Mouse (Mus musculus) midbrain, embryonic 13.5 days (tissue): ENCODE results near the gene Hba-a1. TPM values are rescaled to one million over a fixed set of nuclear protein-coding genes. Genes with fewer than 3 reads are reported as not detected.

ENCODE experiments used
- ATAC-seq: fragments of 200-750 bp; cut with Nextera tagmentation; 2 replicates; pipeline ENCODE4 v1.8.0; 2017; ENCODE audit warnings: mild to moderate bottlenecking, moderate TSS enrichment, moderate library complexity
- H3K27ac ChIP-seq: fragments of 300-500 bp; sonication (generic); 2 replicates; pipeline ENCODE4 v1.5.1; 2015; ENCODE audit warnings: inconsistent platforms, mild to moderate bottlenecking, moderate library complexity
- H3K27me3 ChIP-seq: fragments of 300-500 bp; sonication (generic); 2 replicates; pipeline ENCODE4 v1.6.1; 2015; ENCODE audit warnings: mild to moderate bottlenecking, inconsistent platforms
- H3K36me3 ChIP-seq: fragments of 300-500 bp; sonication (generic); 2 replicates; pipeline ENCODE4 v1.6.1; 2015; ENCODE audit warnings: mild to moderate bottlenecking, inconsistent platforms
- H3K4me1 ChIP-seq: fragments of 300-500 bp; sonication (generic); replicated peaks from 2 replicates; pipeline ENCODE4 v1.6.1; 2015; ENCODE audit warnings: inconsistent platforms
- H3K4me2 ChIP-seq: fragments of 300-500 bp; sonication (generic); replicated peaks from 2 replicates; pipeline ENCODE4 v1.6.1; 2015; ENCODE audit warnings: moderate library complexity, mild to moderate bottlenecking, inconsistent platforms
- H3K4me3 ChIP-seq: fragments of 300-500 bp; sonication (generic); replicated peaks from 2 replicates; pipeline ENCODE4 v1.5.1; 2015; ENCODE audit warnings: mild to moderate bottlenecking, inconsistent platforms
- H3K9ac ChIP-seq: fragments of 300-500 bp; sonication (generic); replicated peaks from 2 replicates; pipeline ENCODE4 v1.6.1; 2015; ENCODE audit warnings: mild to moderate bottlenecking, inconsistent platforms
- H3K9me3 ChIP-seq: fragments of 300-500 bp; sonication (generic); 2 replicates; pipeline ENCODE4 v1.6.1; 2016; ENCODE audit warnings: mild to moderate bottlenecking, inconsistent platforms
- WGBS: fragments of 180-500 bp; shearing (Covaris S2); methylation state at CpG from one replicate; pipeline ENCODE4 v1.1.7; 2015; 5-methylcytosine and 5-hydroxymethylcytosine counted together
- polyA plus RNA-seq: library from polyadenylated mRNA; unstranded; fragments of >200 nt; fragmentation: Nextera tagmentation; extraction: Ambion mirVana; gene quantifications from 2 replicates; pipeline ENCODE4 v1.2.1, GENCODE M21; 2015

Gene Hba-a1
- polyA plus RNA-seq, 1 experiment from 2014 or later, result 2,595 TPM

DNA sequence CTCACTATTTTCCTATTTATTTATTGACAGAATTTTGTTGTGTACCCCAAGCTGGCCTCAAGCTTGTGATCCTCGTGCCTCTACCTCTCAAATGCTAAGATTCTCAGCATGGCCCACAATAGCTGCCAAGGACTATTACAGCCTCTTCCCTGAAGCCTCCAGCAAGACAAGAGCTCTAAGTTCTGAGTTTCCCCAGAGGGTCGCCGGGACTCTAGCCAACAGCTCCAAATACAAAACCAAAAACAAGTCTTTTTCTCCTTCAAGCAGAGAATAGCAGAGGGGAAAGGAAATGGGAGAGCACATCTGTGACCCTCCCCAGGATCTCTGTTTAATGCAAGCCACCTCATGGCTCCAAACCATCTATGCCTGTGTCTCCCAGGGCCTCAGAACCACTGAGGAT, 39.2 kb upstream of the Hba-a1 start:
- Histone ChIP-seq H3K9me3 (no peaks in the 10 kb centered on the region), H3K4me2 (no peak overlapping the region), H3K27me3 (no peaks in the 10 kb centered on the region), H3K4me3 (no peak overlapping the region), H3K9ac (no peak overlapping the region; the same call in 1 of the 2 replicates), H3K36me3 (peaks cover 64% of the 10 kb centered on the region), H3K27ac (no peak overlapping the region), H3K4me1 (no peaks in the 10 kb centered on the region)
- WGBS, result 80% methylated on average over 3 of the region's 3 CpGs
- ATAC-seq, result no peak

DNA sequence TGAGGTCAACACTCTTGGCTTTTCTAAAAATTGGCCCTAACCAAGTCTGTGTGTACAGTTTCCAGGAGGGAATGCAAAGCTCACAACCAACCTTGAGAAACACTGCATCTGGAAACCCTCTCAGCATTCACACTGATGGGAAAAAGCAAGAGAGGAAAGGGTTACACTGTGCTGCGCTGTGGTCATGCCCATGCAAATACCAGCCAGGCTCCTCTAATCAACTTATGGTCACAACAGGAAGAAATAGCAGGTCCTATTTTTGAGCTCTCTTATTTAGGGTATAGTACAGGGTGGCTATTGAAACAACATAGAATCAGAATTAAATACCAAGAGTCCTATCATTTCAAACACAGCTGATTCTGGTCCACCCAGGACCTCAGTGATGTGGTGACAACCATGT, 38.7 kb upstream of the Hba-a1 start:
- Histone ChIP-seq H3K4me1 (no peaks in the 10 kb centered on the region), H3K9ac (no peak overlapping the region; the same call in 1 of the 2 replicates), H3K9me3 (no peaks in the 10 kb centered on the region), H3K27ac (no peak overlapping the region), H3K4me2 (no peak overlapping the region), H3K36me3 (peaks cover 65% of the 10 kb centered on the region), H3K27me3 (no peaks in the 10 kb centered on the region), H3K4me3 (no peak overlapping the region)
- 97% methylated on average over 1 of the region's 1 CpGs for WGBS
- no peak for ATAC-seq

DNA sequence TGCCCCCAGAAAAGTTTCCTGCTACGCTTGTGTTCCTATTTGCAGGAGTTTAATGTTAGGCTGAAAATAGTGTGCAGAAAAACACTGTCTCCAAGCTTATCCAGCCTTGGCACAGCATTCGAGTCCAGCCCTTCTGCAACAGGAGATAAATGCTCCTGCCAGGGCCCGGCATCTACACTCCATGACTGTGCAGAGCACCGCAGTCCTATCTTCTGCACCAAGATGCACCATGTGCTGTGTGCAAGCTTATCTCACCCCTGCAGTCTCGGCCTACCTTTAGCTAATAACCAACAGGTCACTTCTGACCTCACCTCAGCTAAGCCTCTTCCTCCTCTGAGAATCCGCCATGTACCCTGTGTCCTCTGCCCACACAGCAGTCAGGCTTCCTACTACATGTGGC, 37.7 kb upstream of the Hba-a1 start:
- ATAC-seq, result no peak
- WGBS, result 96% methylated on average over 6 of the region's 6 CpGs
- Histone ChIP-seq H3K36me3 (peaks cover 65% of the 10 kb centered on the region), H3K4me1 (no peaks in the 10 kb centered on the region), H3K9ac (no peak overlapping the region), H3K27ac (no peak overlapping the region), H3K9me3 (no peaks in the 10 kb centered on the region), H3K4me3 (no peak overlapping the region), H3K4me2 (no peak overlapping the region), H3K27me3 (no peaks in the 10 kb centered on the region)

DNA sequence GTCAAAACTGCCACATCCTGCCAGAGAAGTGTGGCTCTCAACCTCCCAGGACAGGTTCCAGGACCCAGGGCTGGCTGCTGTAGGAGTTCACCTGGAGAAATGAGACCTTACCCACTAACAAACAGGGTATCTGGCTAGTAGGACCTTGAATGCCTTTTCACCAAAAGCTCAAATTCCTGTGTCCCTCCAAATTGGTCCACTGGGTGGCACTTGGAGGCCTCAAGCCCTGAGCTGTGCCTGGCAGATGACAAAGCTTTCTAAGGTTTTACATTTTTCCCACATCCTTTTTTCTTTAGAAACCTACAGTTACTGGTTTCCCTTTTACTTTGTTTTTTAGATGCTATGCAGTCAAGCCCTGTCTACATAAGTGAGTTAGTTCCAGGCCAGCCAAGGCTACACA, 36.2 kb upstream of the Hba-a1 start:
- Histone ChIP-seq H3K9ac (no peak overlapping the region), H3K4me3 (no peak overlapping the region), H3K4me2 (no peak overlapping the region), H3K4me1 (no peaks in the 10 kb centered on the region), H3K27me3 (no peaks in the 10 kb centered on the region), H3K9me3 (no peaks in the 10 kb centered on the region), H3K36me3 (peaks cover 63% of the 10 kb centered on the region), H3K27ac (no peak overlapping the region)
- no peak for ATAC-seq

DNA sequence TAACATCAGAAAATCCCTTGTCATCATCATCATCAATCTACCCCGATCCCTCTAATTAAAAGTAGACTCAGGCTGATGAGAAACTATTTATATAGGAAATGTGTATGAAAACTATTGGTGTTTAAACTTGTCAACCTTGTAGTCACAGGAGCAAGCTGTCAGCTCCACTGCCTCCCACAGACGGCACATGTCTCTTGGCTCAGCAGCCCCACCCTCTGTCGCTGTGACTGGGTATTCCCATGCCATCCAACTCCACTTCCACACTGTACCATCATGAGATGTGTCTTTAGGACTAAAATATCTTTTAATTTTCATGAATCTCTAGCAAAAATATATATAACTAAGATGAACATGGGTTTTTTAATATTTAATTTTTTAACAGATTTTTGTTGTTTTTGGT, 35.0 kb upstream of the Hba-a1 start:
- Histone ChIP-seq H3K27me3 (no peaks in the 10 kb centered on the region), H3K27ac (no peak overlapping the region), H3K4me3 (no peak overlapping the region), H3K4me1 (no peaks in the 10 kb centered on the region), H3K9ac (no peak overlapping the region), H3K4me2 (no peak overlapping the region), H3K36me3 (peaks cover 75% of the 10 kb centered on the region), H3K9me3 (no peaks in the 10 kb centered on the region)
- WGBS, result 90% methylated on average over 3 of the region's 3 CpGs
- ATAC-seq, result no peak

DNA sequence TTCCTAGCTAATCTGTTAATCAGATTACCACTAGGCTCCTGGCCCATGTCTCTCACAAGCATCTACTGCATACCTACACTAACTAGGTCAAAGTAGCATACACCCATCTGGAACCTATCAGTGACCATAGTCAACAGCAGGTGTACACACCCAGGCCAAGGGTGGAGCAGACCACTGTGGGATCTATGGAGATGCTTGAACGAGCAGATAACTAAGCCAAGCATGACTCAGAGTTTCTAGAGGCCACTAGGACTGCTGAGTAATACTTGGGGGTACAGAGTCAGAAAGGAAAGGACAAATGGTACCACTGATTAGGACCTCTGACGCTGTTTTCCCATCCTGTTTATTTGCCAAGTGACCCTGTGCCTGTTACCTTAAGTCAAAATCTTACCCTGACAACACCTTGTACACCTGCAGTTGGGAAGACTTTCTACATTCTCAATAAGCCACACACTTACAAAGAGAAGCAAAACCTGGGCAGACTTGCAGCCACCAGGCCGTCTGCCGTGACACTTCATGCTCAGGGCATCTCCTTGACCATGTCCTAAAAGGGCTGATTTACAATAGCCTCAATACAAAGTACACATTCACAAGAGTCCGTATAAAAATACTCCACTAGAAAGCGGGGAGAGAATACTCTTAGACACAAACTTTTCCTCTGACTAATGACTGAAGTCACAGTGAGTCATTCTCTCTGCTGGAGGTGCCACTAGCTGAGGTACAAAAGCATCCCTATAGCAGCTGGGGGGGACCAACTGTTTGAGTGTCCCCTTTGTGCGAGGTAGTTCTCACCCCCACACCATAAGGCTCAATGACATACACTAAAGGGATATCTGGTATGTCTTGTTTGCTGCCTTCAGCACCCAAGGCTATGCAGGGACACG, 32.2 kb upstream of the Hba-a1 start:
- peaks cover 75% of the 10 kb centered on the region for H3K36me3 ChIP-seq
- WGBS, result 93% methylated on average over 8 of the region's 8 CpGs

DNA sequence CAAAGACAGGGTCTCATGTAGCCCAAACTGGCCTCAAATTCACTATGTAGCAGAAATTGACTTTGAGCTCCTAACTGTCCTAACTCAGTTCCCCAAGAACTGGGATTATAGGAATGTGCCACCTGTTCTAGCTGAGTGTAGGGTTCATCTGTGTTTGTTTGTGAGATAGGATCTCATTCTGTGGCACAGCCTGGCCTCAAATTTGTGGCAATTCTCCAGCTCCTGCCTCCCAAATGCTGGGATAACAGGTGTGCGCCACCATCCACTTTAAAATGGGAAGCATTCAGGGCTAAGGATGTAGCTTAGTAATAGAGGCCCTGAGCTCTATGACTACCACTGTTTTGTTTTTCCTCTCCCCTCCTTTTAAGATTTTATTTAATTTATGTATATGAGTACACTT, 30.2 kb upstream of the Hba-a1 start:
- Histone ChIP-seq H3K36me3 (peaks cover 57% of the 10 kb centered on the region), H3K9ac (no peak overlapping the region), H3K27ac (no peak overlapping the region), H3K9me3 (no peaks in the 10 kb centered on the region), H3K4me3 (no peak overlapping the region), H3K4me1 (no peaks in the 10 kb centered on the region), H3K4me2 (no peak overlapping the region), H3K27me3 (no peaks in the 10 kb centered on the region)
- ATAC-seq, result no peak
- 100% methylated on average over 1 of the region's 1 CpGs for WGBS

More for the DNA sequence above, 32.2 kb upstream of the Hba-a1 start:
- ATAC-seq, result no peak
- Histone ChIP-seq H3K27ac (no peak overlapping the region), H3K4me3 (no peak overlapping the region), H3K9ac (no peak overlapping the region), H3K9me3 (no peaks in the 10 kb centered on the region), H3K27me3 (no peaks in the 10 kb centered on the region), H3K4me1 (no peaks in the 10 kb centered on the region), H3K4me2 (no peak overlapping the region)

DNA sequence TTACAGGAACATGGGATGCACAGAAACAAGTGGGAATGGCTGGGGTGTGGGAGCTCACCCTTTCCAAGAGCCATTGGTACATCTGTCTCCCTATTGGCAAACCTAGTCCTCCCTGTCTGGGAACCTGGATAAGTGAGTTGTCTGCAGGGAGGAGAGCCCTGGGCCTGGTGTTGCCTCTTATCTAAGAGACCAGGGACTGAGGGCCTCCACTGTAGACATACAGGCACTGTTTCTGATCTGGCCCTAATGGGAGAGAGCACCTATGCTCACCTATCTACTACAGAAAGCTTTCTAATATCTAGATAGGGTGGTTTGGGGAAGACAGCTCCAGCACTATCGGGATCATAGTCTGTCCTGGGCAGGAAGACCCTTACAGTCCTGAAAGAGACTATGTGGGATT, 27.2 kb upstream of the Hba-a1 start:
- Histone ChIP-seq H3K4me2 (no peak overlapping the region), H3K9ac (no peak overlapping the region), H3K27ac (no peak overlapping the region), H3K27me3 (no peaks in the 10 kb centered on the region), H3K4me3 (no peak overlapping the region), H3K36me3 (peaks cover 50% of the 10 kb centered on the region), H3K4me1 (no peaks in the 10 kb centered on the region), H3K9me3 (no peaks in the 10 kb centered on the region)
- no peak for ATAC-seq
- WGBS, result 94% methylated on average over 1 of the region's 1 CpGs

DNA sequence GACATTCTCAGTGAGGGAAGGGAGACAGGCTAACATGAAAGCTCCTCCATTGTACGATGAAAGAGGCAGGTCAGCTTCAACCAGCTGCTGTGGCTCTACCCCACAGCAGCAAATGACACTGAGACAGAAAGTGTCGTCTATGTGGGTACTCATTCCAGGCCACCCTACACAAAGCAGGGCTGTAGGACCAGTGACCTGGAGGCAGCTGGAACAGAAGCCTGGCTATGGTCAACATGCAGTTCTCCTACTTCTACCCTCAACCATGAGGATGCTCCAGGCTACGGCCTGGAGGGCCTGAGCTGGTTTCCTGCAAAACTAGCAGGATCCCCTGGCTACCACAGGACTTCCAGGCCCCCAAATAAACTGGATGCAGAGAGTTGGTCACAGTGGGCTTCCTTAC, 26.7 kb upstream of the Hba-a1 start:
- H3K27ac ChIP-seq, result no peak overlapping the region
- H3K36me3 ChIP-seq, result peaks cover 47% of the 10 kb centered on the region
- H3K4me2 ChIP-seq, result no peak overlapping the region
- no peak for ATAC-seq
- no peaks in the 10 kb centered on the region for H3K9me3 ChIP-seq
- H3K4me1 ChIP-seq, result no peaks in the 10 kb centered on the region
- H3K27me3 ChIP-seq, result no peaks in the 10 kb centered on the region
- no peak overlapping the region for H3K4me3 ChIP-seq
- 87% methylated on average over 3 of the region's 3 CpGs for WGBS
- H3K9ac ChIP-seq, result no peak overlapping the region

DNA sequence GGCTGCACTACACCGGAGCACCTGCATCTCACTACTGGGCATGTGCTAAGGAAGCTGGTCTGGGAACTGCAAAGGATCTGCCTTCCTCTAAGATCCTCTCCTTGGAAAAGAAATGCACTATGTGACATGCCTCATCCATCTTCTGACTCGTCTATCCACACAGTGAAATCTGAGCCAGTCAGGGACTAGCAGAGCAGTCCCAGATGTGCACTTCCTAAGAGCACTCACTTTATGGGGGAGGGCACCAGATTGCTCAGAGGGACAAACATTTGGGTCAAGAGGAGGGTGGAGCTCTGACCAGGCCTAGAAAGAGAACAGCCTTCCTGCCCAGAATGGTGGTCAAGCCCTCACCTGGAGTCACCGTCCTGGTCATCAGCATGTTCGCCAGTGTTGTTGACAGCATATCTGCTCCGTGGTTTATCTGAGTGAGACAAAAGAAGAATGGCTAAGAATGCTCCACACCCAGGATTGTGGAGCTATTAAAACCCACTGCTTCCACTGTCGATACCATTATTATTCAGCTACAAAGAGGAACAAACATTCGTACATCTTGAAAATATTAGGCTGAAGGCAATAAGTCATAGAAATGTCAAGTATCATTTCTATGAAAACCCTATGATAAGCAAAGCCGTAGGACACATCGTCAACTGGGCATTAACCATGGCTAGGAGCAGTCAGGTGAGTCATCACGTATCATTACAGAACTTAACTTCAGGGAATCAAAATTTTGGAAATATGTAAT, 20.5 kb upstream of the Hba-a1 start:
- H3K4me1 ChIP-seq, result peaks cover 15% of the 10 kb centered on the region
- no peak overlapping the region for H3K4me2 ChIP-seq
- WGBS, result 93% methylated on average over 10 of the region's 10 CpGs
- no peak overlapping the region for H3K9ac ChIP-seq
- peaks cover 20% of the 10 kb centered on the region for H3K36me3 ChIP-seq
- no peaks in the 10 kb centered on the region for H3K27me3 ChIP-seq
- no peak overlapping the region for H3K4me3 ChIP-seq
- no peaks in the 10 kb centered on the region for H3K9me3 ChIP-seq
- ATAC-seq, result no peak
- no peak overlapping the region for H3K27ac ChIP-seq

DNA sequence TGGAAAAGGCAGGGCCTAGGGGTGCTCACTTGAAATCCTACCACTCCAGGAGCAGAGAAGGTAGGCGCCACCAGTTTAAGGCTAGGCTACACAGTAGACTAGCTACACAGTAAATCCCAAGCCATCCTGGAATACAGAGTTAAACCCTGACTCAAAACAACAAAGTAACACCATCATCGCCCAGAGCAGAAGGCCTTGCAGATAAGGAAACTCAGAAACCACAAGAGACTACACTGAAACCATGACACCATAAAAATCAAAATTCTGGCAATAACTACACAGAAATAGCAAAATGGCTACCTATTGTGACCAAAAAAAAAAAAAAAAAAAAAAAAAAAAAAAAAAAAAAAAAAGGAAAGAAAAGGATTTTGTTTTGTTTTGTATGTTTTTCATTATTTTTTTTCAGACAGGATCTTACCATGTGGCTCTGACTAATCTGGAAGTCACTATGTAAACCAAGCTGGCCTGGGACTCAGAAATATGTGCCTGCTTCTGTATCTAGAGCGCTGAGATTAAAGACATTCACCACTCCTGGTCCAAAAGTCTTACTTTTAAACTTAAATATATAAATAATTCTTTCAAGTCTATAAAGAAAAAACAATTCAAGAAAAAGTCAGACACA, 18.1 kb upstream of the Hba-a1 start:
- H3K4me1 ChIP-seq, result peaks cover 19% of the 10 kb centered on the region
- H3K4me2 ChIP-seq, result no peak overlapping the region
- WGBS, result 94% methylated on average over 3 of the region's 3 CpGs
- no peak overlapping the region for H3K4me3 ChIP-seq
- H3K27me3 ChIP-seq, result peaks cover 9% of the 10 kb centered on the region; the same call in 1 of the 2 replicates
- H3K9me3 ChIP-seq, result no peaks in the 10 kb centered on the region
- H3K27ac ChIP-seq, result no peak overlapping the region
- H3K9ac ChIP-seq, result no peak overlapping the region
- H3K36me3 ChIP-seq, result peaks cover 14% of the 10 kb centered on the region
- no peak for ATAC-seq

DNA sequence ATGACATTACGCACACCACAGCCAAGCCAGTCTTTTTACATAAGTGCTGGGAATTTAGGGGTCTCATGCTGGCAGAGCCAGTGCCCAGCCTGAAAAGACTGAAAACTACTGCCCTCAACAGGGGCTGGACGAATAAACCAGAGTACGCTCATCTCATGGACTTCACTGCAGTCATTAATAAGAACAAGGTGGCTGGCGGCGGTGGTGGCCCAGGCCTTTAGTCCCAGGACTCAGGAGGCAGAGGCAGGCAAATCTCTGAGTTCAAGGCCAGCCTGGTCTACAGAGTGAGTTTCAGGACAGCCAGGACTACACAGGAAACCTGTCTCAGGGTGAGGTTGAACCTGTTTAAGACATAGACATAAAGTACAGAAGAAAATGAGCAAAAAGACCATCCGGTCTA, 17.1 kb upstream of the Hba-a1 start:
- peaks cover 8% of the 10 kb centered on the region; the same call in 1 of the 2 replicates for H3K36me3 ChIP-seq
- H3K27ac ChIP-seq, result no peak overlapping the region
- H3K9ac ChIP-seq, result no peak overlapping the region
- H3K4me3 ChIP-seq, result no peak overlapping the region
- 94% methylated on average over 6 of the region's 6 CpGs for WGBS
- no peak overlapping the region for H3K4me2 ChIP-seq
- H3K4me1 ChIP-seq, result peaks cover 19% of the 10 kb centered on the region
- no peaks in the 10 kb centered on the region for H3K9me3 ChIP-seq
- H3K27me3 ChIP-seq, result peaks cover 10% of the 10 kb centered on the region; the same call in 1 of the 2 replicates
- ATAC-seq, result no peak
